Mouse (Mus musculus) embryonic facial prominence, embryonic 14.5 days (tissue): ENCODE measurements around the gene Spocd1. TPM values are rescaled to one million over a fixed set of nuclear protein-coding genes. Genes with fewer than 3 reads are reported as not detected.

Experiments
- ATAC-seq: fragments of 200-750 bp; cut with Nextera tagmentation; 2 replicates; pipeline ENCODE4 v1.8.0; 2017; ENCODE audit warnings: low read depth, moderate number of reproducible peaks, moderate TSS enrichment
- DNase-seq: peaks from one replicate; pipeline ENCODE4 v3.0.0-alpha.2; 2015; ENCODE audit warnings: low spot score
- H3K27ac ChIP-seq: fragments of 300-500 bp; sonication (generic); replicated peaks from 2 replicates; pipeline ENCODE4 v1.5.1; 2014; ENCODE audit warnings: low read depth, mild to moderate bottlenecking, low read length, moderate library complexity
- H3K27me3 ChIP-seq: fragments of 300-500 bp; sonication (generic); replicated peaks from 2 replicates; pipeline ENCODE4 v1.6.1; 2014; ENCODE audit warnings: low read length; ENCODE audit not compliant: control insufficient read depth, insufficient read depth
- H3K36me3 ChIP-seq: fragments of 300-500 bp; sonication (generic); 2 replicates; pipeline ENCODE4 v1.6.1; 2014; ENCODE audit warnings: low read length, mixed read lengths; ENCODE audit not compliant: control insufficient read depth, insufficient read depth
- H3K4me1 ChIP-seq: fragments of 300-500 bp; sonication (generic); 2 replicates; pipeline ENCODE4 v1.6.1; 2014; ENCODE audit warnings: antibody characterized with exemption, low read length; ENCODE audit not compliant: control insufficient read depth, insufficient read depth
- H3K4me2 ChIP-seq: fragments of 300-500 bp; sonication (generic); 2 replicates; pipeline ENCODE4 v1.6.1; 2014; ENCODE audit warnings: low read depth, mild to moderate bottlenecking, low read length, moderate library complexity, mixed read lengths
- H3K4me3 ChIP-seq: fragments of 300-500 bp; sonication (generic); 2 replicates; pipeline ENCODE4 v1.5.1; 2014; ENCODE audit warnings: low read depth, mild to moderate bottlenecking, low read length
- H3K9ac ChIP-seq: fragments of 300-500 bp; sonication (generic); 2 replicates; pipeline ENCODE4 v1.6.1; 2014; ENCODE audit warnings: low read depth, mild to moderate bottlenecking, low read length, moderate library complexity, mixed read lengths
- H3K9me3 ChIP-seq: fragments of 300-500 bp; sonication (generic); 2 replicates; pipeline ENCODE4 v1.6.1; 2016; ENCODE audit warnings: low read length; ENCODE audit not compliant: control insufficient read depth
- WGBS: fragments of 180-500 bp; shearing (Covaris S2); extraction: QIAGEN DNeasy Blood & Tissue Kit; methylation state at CpG from one replicate; pipeline ENCODE4 v1.1.7; 2014; 5-methylcytosine and 5-hydroxymethylcytosine counted together
- polyA plus RNA-seq: library from polyadenylated mRNA; unstranded; fragments of >200 nt; fragmentation: Nextera tagmentation; extraction: Ambion mirVana; gene quantifications from 2 replicates; pipeline ENCODE4 v1.2.1, GENCODE M21; 2014

The Spocd1 gene
- polyA plus RNA-seq, 1 experiment from 2014 or later = 0.08 TPM

GRCm38 (mm10) chr4:129993944-129994695 lies 65.1 kb downstream of the Spocd1 start:
- Histone ChIP-seq H3K4me2 (no peak overlapping the region), H3K27ac (no peak overlapping the region), H3K4me1 (0 out of 2 replicates have a peak, but pooled peaks cover 5% of the 10 kb centered on the region), H3K9ac (no peak overlapping the region), H3K27me3 (0 out of 2 replicates have a peak, but pooled peaks cover 3% of the 10 kb centered on the region), H3K4me3 (no peak overlapping the region), H3K36me3 (0 out of 2 replicates have a peak, but pooled peaks cover 27% of the 10 kb centered on the region), H3K9me3 (no peaks in the 10 kb centered on the region)
- DNase-seq (no peak), ATAC-seq (no peak)
- WGBS = 88% methylated on average over 16 of the region's 16 CpGs

- 83% methylated on average over 5 of the region's 5 CpGs for WGBS
- no peak overlapping the region for H3K4me2 ChIP-seq
- H3K9me3 ChIP-seq = no peaks in the 10 kb centered on the region
- 0 out of 2 replicates have a peak, but pooled peaks cover 3% of the 10 kb centered on the region for H3K27me3 ChIP-seq
- H3K4me3 ChIP-seq = no peak overlapping the region
- no peak overlapping the region for H3K27ac ChIP-seq
- H3K36me3 ChIP-seq = 0 out of 2 replicates have a peak, but pooled peaks cover 27% of the 10 kb centered on the region
- ATAC-seq = no peak
- H3K9ac ChIP-seq = no peak overlapping the region
- DNase-seq = no peak
- 0 out of 2 replicates have a peak, but pooled peaks cover 5% of the 10 kb centered on the region for H3K4me1 ChIP-seq
Measured at GRCm38 (mm10) chr4:129994728-129995127, 65.7 kb downstream of the Spocd1 start.

- no peak overlapping the region for H3K27ac ChIP-seq
- no peaks in the 10 kb centered on the region for H3K9me3 ChIP-seq
- H3K27me3 ChIP-seq = 0 out of 2 replicates have a peak, but pooled peaks cover 3% of the 10 kb centered on the region
- no peak overlapping the region for H3K4me3 ChIP-seq
- DNase-seq (no peak), ATAC-seq (no peak)
- H3K36me3 ChIP-seq = 0 out of 2 replicates have a peak, but pooled peaks cover 27% of the 10 kb centered on the region
- H3K9ac ChIP-seq = no peak overlapping the region
- H3K4me2 ChIP-seq = no peak overlapping the region
- 83% methylated on average over 8 of the region's 8 CpGs for WGBS
- H3K4me1 ChIP-seq = no peaks in the 10 kb centered on the region
Measured at GRCm38 (mm10) chr4:129995255-129995654, 66.2 kb downstream of the Spocd1 start.

GRCm38 (mm10) chr4:129996015-129996414 lies 67.0 kb downstream of the Spocd1 start:
- WGBS = 79% methylated on average over 4 of the region's 4 CpGs
- H3K27me3 ChIP-seq = 0 out of 2 replicates have a peak, but pooled peaks cover 3% of the 10 kb centered on the region

GRCm38 (mm10) chr4:129998124-129998523 lies 69.1 kb downstream of the Spocd1 start:
- H3K36me3 ChIP-seq = 0 out of 2 replicates have a peak, but pooled peaks cover 15% of the 10 kb centered on the region
- H3K4me2 ChIP-seq = no peak overlapping the region
- H3K9me3 ChIP-seq = no peaks in the 10 kb centered on the region
- ATAC-seq (no peak), DNase-seq (no peak)
- H3K4me3 ChIP-seq = no peak overlapping the region
- H3K9ac ChIP-seq = no peak overlapping the region
- H3K27me3 ChIP-seq = 0 out of 2 replicates have a peak, but pooled peaks cover 3% of the 10 kb centered on the region
- WGBS = 59% methylated on average over 11 of the region's 11 CpGs
- H3K4me1 ChIP-seq = 0 out of 2 replicates have a peak, but pooled peaks cover 4% of the 10 kb centered on the region
- H3K27ac ChIP-seq = no peak overlapping the region

More at GRCm38 (mm10) chr4:129996015-129996414, 67.0 kb downstream of the Spocd1 start:
- Histone ChIP-seq H3K4me2 (no peak overlapping the region), H3K36me3 (0 out of 2 replicates have a peak, but pooled peaks cover 27% of the 10 kb centered on the region), H3K4me1 (no peaks in the 10 kb centered on the region), H3K27ac (no peak overlapping the region), H3K9me3 (no peaks in the 10 kb centered on the region), H3K4me3 (no peak overlapping the region), H3K9ac (no peak overlapping the region)
- DNase-seq (no peak), ATAC-seq (no peak)

GRCm38 (mm10) chr4:130001710-130002109 lies 72.7 kb downstream of the Spocd1 start:
- ATAC-seq = 0 out of 2 replicates have a peak, but pooled peaks have one; percentile 28
- Histone ChIP-seq H3K9ac (no peak overlapping the region), H3K27ac (no peak overlapping the region), H3K4me3 (no peak overlapping the region), H3K4me1 (peaks cover 6% of the 10 kb centered on the region; the same call in 1 of the 2 replicates), H3K36me3 (0 out of 2 replicates have a peak, but pooled peaks cover 4% of the 10 kb centered on the region), H3K27me3 (no peaks in the 10 kb centered on the region), H3K9me3 (no peaks in the 10 kb centered on the region), H3K4me2 (no peak overlapping the region)
- 36% methylated on average over 5 of the region's 5 CpGs for WGBS
- peak; percentile 36 for DNase-seq

- 58% methylated on average over 10 of the region's 10 CpGs for WGBS
- ATAC-seq (0 out of 2 replicates have a peak, but pooled peaks have one; percentile 17), DNase-seq (peak; percentile 47)
- Histone ChIP-seq H3K27me3 (0 out of 2 replicates have a peak, but pooled peaks cover 1% of the 10 kb centered on the region), H3K9ac (no peak overlapping the region), H3K9me3 (no peaks in the 10 kb centered on the region), H3K4me3 (no peak overlapping the region), H3K4me1 (peaks cover 8% of the 10 kb centered on the region; the same call in 1 of the 2 replicates), H3K36me3 (0 out of 2 replicates have a peak, but pooled peaks cover 4% of the 10 kb centered on the region), H3K27ac (no peak overlapping the region), H3K4me2 (no peak overlapping the region)
Measured at GRCm38 (mm10) chr4:130002157-130002556, 73.1 kb downstream of the Spocd1 start.

GRCm38 (mm10) chr4:130005593-130005992 lies 76.5 kb downstream of the Spocd1 start:
- ATAC-seq (no peak), DNase-seq (no peak)
- no peak overlapping the region for H3K4me3 ChIP-seq
- H3K27ac ChIP-seq = no peak overlapping the region
- peaks cover 8% of the 10 kb centered on the region; the same call in 1 of the 2 replicates for H3K4me1 ChIP-seq
- 67% methylated on average over 9 of the region's 9 CpGs for WGBS
- H3K9ac ChIP-seq = no peak overlapping the region
- H3K27me3 ChIP-seq = peaks cover 6% of the 10 kb centered on the region; the same call in 1 of the 2 replicates
- 0 out of 2 replicates have a peak, but pooled peaks cover 15% of the 10 kb centered on the region for H3K36me3 ChIP-seq
- H3K4me2 ChIP-seq = no peak overlapping the region
- no peaks in the 10 kb centered on the region for H3K9me3 ChIP-seq
